Mouse (Mus musculus) spleen, postnatal 4 days (tissue): ENCODE measurements around the gene Shroom3.
A peak's percentile ranks its signal among the peaks of the same experiment; 100 is the strongest.

Experiments used
- DNase-seq, 2 experiments: peaks; one replicate each; pipeline ENCODE4 v3.0.0; 2022; ENCODE audit warnings: low spot score in 2 of 2

The Shroom3 gene

GRCm38 (mm10) chr5:92698131-92698836, 15.0 kb downstream of the Shroom3 start:
- DNase-seq, result no peak

GRCm38 (mm10) chr5:92698837-92699529, 15.7 kb downstream of the Shroom3 start:
- no peak for DNase-seq

- no peak for DNase-seq
These were observed 18.5 kb downstream of the Shroom3 start for GRCm38 (mm10) chr5:92701750-92702149.

GRCm38 (mm10) chr5:92703671-92704070, 20.4 kb downstream of the Shroom3 start:
- no peak for DNase-seq

- DNase-seq, result no peak
These were observed 24.8 kb downstream of the Shroom3 start for GRCm38 (mm10) chr5:92707921-92708491.

GRCm38 (mm10) chr5:92710779-92711178, 27.5 kb downstream of the Shroom3 start:
- DNase-seq, result no peak

GRCm38 (mm10) chr5:92711666-92712290, 28.5 kb downstream of the Shroom3 start:
- no peak for DNase-seq

- DNase-seq, result no peak
These were observed 29.6 kb downstream of the Shroom3 start for GRCm38 (mm10) chr5:92712621-92713395.

GRCm38 (mm10) chr5:92714886-92715285, 31.7 kb downstream of the Shroom3 start:
- DNase-seq, result no peak

- no peak for DNase-seq
These were observed 32.1 kb downstream of the Shroom3 start for GRCm38 (mm10) chr5:92715319-92715718.

GRCm38 (mm10) chr5:92715890-92716289, 32.7 kb downstream of the Shroom3 start:
- no peak for DNase-seq

- DNase-seq, result no peak
These were observed 34.6 kb downstream of the Shroom3 start for GRCm38 (mm10) chr5:92717666-92718360.

GRCm38 (mm10) chr5:92718856-92719255, 35.6 kb downstream of the Shroom3 start:
- DNase-seq, result no peak

- no peak for DNase-seq
These were observed 38.4 kb downstream of the Shroom3 start for GRCm38 (mm10) chr5:92721610-92722009.

GRCm38 (mm10) chr5:92725935-92726334, 42.7 kb downstream of the Shroom3 start:
- peak in 1 of 2 experiments; percentile 16 for DNase-seq

GRCm38 (mm10) chr5:92728252-92728828, 45.1 kb downstream of the Shroom3 start:
- DNase-seq, result no peak

GRCm38 (mm10) chr5:92729221-92729620, 46.0 kb downstream of the Shroom3 start:
- DNase-seq, result no peak

- DNase-seq, result no peak
These were observed 58.6 kb downstream of the Shroom3 start for GRCm38 (mm10) chr5:92741802-92742201.

GRCm38 (mm10) chr5:92742701-92743100, 59.5 kb downstream of the Shroom3 start:
- DNase-seq, result no peak

- DNase-seq, result no peak
These were observed 62.4 kb downstream of the Shroom3 start for GRCm38 (mm10) chr5:92745390-92746253.
